Mouse (Mus musculus) megakaryocyte, embryonic 14.5 days (primary cell): ENCODE data around the gene Zfp609.

ENCODE experiments used
- FLI1 ChIP-seq: IDR thresholded peaks from 2 replicates; pipeline ENCODE4 v1.6.1; 2012; ENCODE audit warnings: low read length, inconsistent platforms, mixed read lengths
- GATA1 ChIP-seq: IDR thresholded peaks from 3 replicates; pipeline ENCODE4 v1.6.1; 2012; ENCODE audit warnings: mixed read lengths, low read length, inconsistent platforms, borderline replicate concordance

GRCm38 (mm10) chr9:65773783-65774182 lies 53.6 kb downstream of the Zfp609 start:
- TF ChIP-seq GATA1 (no peak), FLI1 (no peak)
